Mouse (Mus musculus): ENCODE data around the gene Trim7.

Gene Trim7

GRCm38 (mm10) chr11:48823536-48823972 is 2.4 kb upstream of the Trim7 start:
- peak; percentile 80 for DNase-seq (ENCODE audit: low read depth, low spot score)

DNA sequence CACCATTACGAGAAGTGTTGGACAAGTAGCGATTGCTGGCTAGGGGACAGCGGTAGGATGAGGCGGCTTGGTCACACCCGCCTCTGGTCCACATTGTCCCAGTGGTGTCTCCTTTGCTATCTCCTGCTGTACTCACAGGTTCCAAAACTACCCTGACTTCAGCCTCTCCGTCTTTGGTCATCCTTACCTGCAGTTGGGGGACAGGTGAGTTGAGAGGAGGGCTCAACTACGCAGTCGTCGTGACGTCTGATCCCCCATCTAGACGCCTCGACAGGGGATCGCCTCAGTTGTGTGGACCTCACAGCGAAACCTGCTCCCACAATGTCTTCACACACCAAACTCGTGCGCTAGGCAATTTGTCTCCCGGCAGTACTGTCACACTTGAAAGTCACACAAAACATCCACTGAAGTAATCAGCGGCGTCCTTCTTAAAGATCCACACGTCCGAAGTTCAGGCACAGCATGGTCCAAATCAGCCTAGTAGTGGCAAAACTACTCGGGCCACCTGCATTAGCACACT is 1.6 kb upstream of the Trim7 start:
- DNase-seq (ENCODE audit: low read depth, low spot score): no peak

GRCm38 (mm10) chr11:48826752-48827096 is 784 bp downstream of the Trim7 start:
- DNase-seq (ENCODE audit: low read depth, low spot score): no peak

DNA sequence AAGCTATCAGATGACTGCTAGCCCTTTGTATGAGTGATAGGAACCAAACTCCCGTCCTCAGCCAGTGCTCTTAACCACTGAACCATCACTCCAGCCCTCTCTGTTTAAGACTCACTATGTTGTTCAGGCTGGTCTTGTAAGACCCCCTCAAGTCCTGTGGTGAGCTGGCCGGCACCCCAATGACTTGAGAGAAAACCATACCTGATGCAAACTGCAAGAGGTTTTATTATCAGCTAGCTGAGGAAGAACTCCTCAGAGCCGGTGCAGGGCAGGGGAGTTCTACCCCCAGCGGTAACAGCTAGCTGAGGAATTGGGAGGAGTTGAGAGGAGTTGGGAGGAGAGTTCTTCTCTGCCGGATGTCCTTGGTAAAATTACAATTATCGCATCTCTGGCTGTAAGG is 2.0 kb downstream of the Trim7 start:
- DNase-seq (ENCODE audit: low read depth, low spot score): no peak

DNA sequence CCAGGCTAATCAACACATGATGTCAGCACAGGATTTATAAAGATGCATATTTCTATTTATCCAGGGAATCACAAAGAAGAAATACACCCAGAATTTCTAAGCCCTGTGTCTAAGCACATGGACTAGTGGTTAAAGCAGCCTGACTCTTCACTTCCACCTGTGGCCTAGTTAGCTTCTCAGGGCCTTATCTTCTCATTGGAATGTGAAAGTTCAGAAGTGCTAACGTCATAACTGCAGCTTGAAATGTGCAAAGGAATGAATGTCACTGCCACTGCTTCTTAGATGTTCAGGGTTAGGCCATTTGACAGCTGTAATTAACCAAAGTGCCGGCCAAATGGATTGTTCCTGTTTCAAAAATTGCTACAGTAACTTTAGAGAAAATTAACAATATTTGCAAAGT is 4.3 kb downstream of the Trim7 start:
- no peak for DNase-seq (ENCODE audit: low read depth, low spot score)

DNA sequence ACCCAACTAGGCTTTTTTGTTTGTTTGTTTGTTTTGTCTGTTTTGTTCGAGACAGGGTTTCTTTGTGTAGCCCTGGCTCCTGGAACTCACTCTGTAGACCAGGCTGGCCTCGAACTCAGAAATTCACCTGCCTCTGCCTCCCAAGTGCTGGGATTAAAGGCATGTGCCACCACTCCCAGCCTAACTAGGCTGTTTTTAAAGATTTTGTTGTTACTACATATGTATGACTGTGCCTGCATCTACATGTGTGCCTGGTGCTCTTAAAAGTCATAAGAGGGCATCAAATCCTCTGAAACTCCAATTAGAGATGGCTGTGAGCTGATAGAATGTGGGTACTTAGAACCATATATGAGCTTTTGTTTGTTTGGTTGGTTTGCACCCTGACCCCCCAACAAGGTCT is 5.3 kb downstream of the Trim7 start:
- no peak for DNase-seq (ENCODE audit: low read depth, low spot score)

DNA sequence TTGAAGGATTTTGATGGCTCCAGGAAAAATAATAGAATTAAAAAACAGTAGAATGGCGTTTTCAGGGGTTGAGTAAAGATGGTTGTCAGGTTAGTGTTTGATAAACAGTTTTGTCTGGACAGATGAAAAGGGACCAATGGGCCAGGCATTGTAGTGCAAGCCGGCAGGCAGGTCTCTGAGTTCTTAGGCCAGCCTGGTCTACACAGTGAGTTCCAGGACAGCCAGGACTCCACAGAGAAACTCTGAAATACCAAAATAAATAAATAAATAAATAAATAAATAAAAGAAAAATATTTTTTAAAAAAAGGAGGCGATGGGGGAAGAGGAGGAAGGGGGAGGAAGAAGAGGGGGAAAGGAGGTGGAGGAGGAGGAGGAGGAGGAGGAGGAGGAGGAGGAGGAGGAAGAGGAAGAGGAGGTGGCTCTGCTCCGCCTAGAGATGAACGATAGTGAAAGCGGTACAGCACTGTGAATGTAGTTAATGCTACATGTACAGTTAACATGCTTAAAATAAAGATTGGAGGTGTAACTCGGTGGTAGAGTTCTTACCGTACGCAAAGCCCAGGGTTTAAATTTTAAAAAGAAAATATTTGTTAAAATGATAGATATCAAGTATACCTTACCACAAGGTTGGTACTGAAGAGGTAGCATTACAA is 7.3 kb downstream of the Trim7 start:
- DNase-seq (ENCODE audit: low read depth, low spot score): no peak

- peak; percentile 95 for DNase-seq (ENCODE audit: low read depth, low spot score)
Measured at GRCm38 (mm10) chr11:48833731-48834639, 8.0 kb downstream of the Trim7 start.

- no peak for DNase-seq (ENCODE audit: low read depth, low spot score)
Measured at GRCm38 (mm10) chr11:48835923-48836322, 10.0 kb downstream of the Trim7 start.

- DNase-seq (ENCODE audit: low read depth, low spot score): no peak
Measured at GRCm38 (mm10) chr11:48836990-48837309, 11.0 kb downstream of the Trim7 start.

DNA sequence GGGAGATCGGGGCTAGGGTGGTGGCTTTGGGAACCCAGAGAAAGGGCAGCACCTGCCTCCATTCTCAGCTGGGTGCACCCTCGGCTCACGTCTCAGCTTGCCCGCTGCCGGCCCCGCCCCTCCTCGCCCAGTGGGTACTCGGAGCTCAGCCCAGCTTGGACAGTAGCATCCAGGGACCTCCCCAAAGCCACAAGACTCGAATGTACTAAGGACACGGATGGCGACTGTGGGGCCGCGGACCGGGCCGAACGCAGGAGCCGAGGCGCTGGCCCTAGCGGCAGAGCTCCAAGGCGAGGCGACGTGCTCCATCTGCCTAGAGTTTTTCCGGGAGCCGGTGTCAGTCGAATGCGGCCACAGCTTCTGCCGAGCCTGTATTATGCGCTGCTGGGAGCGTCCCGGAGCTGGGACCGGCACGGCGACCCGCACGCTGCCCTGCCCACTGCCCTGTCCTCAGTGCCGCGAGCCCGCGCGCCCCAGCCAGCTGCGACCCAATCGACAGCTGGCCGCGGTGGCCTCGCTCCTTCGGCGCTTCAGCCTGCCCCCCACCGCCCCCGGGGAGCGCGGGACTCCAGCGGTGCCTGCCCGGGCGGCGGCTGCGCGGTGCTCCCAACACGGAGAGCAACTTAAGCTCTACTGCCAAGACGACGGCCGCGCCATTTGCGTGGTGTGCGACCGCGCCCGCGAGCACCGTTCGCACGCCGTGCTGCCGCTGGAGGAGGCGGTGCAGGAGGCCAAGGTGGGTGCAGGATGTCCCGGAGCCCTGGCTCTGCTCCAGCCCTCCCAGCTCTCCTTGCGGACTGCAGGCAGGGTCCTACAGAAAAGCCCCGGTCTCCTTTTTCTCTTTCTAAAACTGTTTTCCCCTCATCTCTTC is 11.6 kb downstream of the Trim7 start:
- peak; percentile 75 for DNase-seq (ENCODE audit: low read depth, low spot score)

GRCm38 (mm10) chr11:48838181-48838797 is 12.3 kb downstream of the Trim7 start:
- DNase-seq (ENCODE audit: low read depth, low spot score): peak; percentile 56

DNA sequence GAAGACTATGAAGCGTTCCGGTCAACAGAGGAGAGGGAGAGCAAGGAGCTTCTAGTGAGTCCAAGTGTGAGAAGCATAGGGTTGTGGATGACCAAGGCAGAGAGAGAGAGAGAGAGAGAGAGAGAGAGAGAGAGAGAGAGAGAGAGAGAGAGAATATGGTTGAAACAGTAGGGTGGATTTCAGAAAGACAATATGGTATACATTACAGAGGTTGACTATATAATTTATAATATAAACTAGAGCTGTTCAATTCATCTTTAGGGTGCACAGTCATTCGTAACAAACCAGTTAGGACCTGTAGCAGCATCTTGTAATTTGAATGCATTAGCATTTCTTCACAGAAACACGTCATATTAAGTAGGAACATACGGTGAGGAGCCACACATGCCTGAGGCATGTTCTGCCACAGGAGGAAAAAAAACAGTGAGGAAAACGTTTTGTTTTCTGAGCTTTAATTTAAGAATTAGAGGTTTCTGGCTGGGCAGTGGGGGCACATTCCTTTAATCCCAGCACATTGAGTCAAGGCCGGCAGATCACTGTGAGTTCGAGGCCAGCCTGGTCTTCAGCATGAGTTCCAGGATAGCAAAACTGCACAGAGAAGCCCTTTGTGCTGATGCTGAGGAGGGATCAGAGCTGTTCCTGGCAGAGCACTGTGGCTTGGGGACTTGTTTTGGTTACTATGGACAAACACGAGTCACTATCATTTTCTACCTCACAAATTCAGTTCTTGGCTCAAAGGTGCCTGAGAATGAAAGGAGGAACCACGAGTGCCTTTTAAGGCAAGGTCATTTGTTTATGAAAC is 13.1 kb downstream of the Trim7 start:
- DNase-seq (ENCODE audit: low read depth, low spot score): no peak

DNA sequence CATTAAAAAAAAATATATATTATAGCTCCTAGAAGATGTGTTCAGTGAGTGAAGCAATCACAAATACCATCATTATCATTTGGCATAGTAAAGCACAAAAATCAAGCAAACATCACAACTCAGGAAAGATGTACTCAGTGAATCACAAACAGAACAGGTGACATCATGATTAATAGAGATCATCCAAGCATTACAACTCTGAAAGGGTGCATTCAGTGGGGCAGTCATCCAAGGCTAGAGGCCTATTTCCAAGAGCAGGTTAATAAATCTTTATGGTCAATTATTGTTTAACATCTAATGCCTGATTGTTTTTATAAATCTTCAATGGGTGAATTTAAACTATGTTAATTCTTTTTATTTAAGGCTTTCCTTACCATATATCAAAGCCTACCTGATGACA is 14.9 kb downstream of the Trim7 start:
- DNase-seq (ENCODE audit: low read depth, low spot score): no peak

DNA sequence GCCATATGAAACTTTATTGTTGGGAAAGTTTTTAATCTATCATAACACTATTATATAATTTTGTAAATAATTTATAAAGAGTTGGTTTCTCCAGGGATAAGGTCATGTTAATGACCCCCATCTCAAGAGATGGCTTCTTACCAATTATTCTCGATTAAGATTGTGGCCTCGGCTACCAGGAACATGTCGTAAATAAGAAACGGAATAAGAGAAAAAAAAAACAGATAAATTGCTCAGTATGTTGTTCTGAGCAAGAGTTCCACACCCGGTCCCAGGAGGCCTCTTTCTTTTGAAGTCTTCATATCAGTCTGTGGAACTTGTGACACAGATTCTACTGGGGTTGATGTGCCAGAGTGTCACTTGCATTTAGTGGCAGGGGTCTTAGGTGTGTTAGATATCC is 15.3 kb downstream of the Trim7 start:
- no peak for DNase-seq (ENCODE audit: low read depth, low spot score)

- no peak for DNase-seq (ENCODE audit: low read depth, low spot score)
Measured at GRCm38 (mm10) chr11:48842378-48842792, 16.4 kb downstream of the Trim7 start.

GRCm38 (mm10) chr11:48843202-48843601 is 17.3 kb downstream of the Trim7 start:
- no peak for DNase-seq (ENCODE audit: low read depth, low spot score)

DNA sequence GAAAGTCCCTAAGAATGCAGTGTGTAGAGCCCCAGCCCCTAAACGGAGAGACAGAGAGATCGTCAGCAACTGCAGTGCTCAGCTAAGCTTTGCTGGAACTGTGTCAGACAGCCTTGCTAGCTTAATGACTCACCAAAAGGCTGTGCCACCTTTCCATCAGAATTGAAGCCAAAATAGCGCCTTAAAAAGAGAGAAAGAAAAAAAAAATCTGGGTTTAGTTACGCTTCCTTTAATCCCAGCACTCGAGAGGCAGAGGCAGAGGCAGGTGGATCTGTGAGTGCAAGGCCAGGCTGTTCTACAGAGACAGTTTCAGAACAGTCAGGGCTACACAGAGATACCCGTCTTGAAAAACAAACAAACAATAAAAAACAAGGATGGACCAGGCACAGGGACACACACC is 18.4 kb downstream of the Trim7 start:
- DNase-seq (ENCODE audit: low read depth, low spot score): peak; percentile 80

GRCm38 (mm10) chr11:48845244-48845815 is 19.4 kb downstream of the Trim7 start:
- DNase-seq (ENCODE audit: low read depth, low spot score): no peak

GRCm38 (mm10) chr11:48846362-48846761 is 20.4 kb downstream of the Trim7 start:
- peak; percentile 3 for DNase-seq (ENCODE audit: low read depth, low spot score)
